Mouse (Mus musculus) olfactory bulb, adult 2 months (tissue): ENCODE results near the gene Tbl2.

ENCODE experiments used
- CTCF ChIP-seq: fragments of 200-500 bp; IDR thresholded peaks from 2 replicates; pipeline ENCODE4 v1.5.1; 2012; ENCODE audit warnings: low read depth, mild to moderate bottlenecking, low read length, moderate library complexity; ENCODE audit not compliant: insufficient read depth
- POLR2A ChIP-seq: fragments of 200-500 bp; IDR thresholded peaks from 2 replicates; pipeline ENCODE4 v1.6.1; 2012; ENCODE audit warnings: mild to moderate bottlenecking, low read depth, low read length, moderate library complexity; ENCODE audit not compliant: insufficient read depth

GRCm38 (mm10) chr5:135169479-135169878, 20.0 kb downstream of the Tbl2 start:
- TF ChIP-seq CTCF: no peak
- TF ChIP-seq POLR2A: no peak
